Mouse (Mus musculus): ENCODE measurements around the gene H2al1m. TPM values are rescaled to one million over a fixed set of nuclear protein-coding genes. Genes with fewer than 3 reads are reported as not detected.
"Not testable (repeated sequence)": the region's sequence is repeated elsewhere in the genome, so short reads cannot be mapped to it uniquely, and the experiment has no call there.

H2al1m gene
- polyA plus RNA-seq, 1 experiment, result 0.25 TPM

DNA sequence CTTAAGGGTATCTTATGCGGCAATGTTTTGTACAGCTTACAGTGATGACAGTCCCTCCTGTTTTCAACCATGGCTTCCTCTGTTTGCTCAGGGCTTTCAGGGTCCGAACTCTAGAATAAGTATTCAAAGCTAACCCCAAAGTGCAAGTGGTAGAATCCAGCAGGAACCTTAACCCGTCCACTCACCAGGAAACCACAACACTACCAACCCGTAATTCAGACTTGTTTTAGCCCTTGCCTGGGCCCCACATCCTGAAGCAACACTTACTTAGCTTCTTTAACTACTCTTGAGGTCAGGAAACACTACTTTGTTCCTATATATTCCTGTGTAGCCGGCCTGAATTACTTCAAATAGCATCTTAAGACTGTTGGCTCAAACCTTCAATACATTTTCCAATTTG, 19.2 kb downstream of the H2al1m start:
- no peaks in the 10 kb centered on the region for H3K27me3 ChIP-seq (ENCODE audit: control insufficient read depth)
- no peaks in the 10 kb centered on the region for H3K9me3 ChIP-seq (ENCODE audit: control insufficient read depth, low read length)
- H3K4me3 ChIP-seq (replicated peaks), result peak overlapping the region; percentile 7
- peaks cover 54% of the 10 kb centered on the region for H3K36me3 ChIP-seq (ENCODE audit: control insufficient read depth)
- H3K4me1 ChIP-seq (ENCODE audit: control insufficient read depth), result peaks cover 50% of the 10 kb centered on the region
- TF ChIP-seq GATA1 (IDR thresholded peaks at IDR 0.05; ENCODE audit: low read length) (no peak), TAL1 (IDR thresholded peaks at IDR 0.05; ENCODE audit: low read length) (no peak)

DNA sequence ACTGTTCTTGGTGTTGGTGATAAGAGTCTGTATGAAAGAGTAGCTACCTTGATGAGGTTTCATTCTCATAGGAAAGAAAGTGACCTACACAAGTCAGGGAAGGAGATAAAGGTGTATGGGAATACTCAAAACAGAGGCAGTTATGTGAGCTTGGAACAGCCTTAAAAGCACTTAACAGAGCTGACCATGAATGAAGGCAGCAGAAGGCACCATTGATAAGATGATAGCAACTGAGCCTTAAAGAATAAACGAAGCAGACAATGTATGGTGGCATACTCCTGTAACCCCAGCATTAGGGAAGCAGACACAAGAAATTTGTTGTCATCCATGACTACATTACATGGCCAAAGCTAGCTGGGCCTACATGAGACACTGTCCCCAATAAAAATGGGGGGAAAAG, 19.9 kb downstream of the H2al1m start:
- Histone ChIP-seq H3K36me3 (ENCODE audit: control insufficient read depth) (peaks cover 61% of the 10 kb centered on the region), H3K27me3 (ENCODE audit: control insufficient read depth) (no peaks in the 10 kb centered on the region), H3K9me3 (ENCODE audit: control insufficient read depth, low read length) (no peaks in the 10 kb centered on the region), H3K4me1 (ENCODE audit: control insufficient read depth) (peaks cover 45% of the 10 kb centered on the region), H3K4me3 (replicated peaks) (no peak overlapping the region)
- TF ChIP-seq TAL1 (IDR thresholded peaks at IDR 0.05; ENCODE audit: low read length), result peak; percentile 37; the same call in 2 of the 3 replicates
- no peak for TF ChIP-seq GATA1 (IDR thresholded peaks at IDR 0.05; ENCODE audit: low read length)

DNA sequence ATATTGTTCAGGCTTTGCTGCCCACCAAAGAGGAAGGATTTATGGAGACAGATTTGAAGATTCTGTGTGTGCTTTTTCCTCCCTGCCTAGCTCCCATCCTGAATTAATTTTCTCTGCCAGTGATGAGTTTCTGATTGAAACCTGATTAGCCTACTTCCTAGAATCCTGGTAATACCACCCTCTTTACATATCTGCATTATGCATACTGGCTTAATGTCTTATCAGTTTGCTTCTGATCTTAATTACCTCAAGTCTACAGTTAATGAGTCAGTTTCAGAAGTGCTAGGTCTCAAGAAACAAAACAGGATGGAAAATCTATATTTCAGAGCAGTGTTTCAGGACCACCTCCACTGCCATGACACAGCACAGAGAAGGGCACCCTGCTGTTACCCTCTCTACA, 32.9 kb downstream of the H2al1m start:
- Histone ChIP-seq H3K4me1 (ENCODE audit: control insufficient read depth) (peaks cover 15% of the 10 kb centered on the region), H3K36me3 (ENCODE audit: control insufficient read depth) (peaks cover 50% of the 10 kb centered on the region)
- H3K4me3 ChIP-seq (replicated peaks); H3K9me3 ChIP-seq (ENCODE audit: control insufficient read depth, low read length); H3K27me3 ChIP-seq (ENCODE audit: control insufficient read depth): not testable (repeated sequence)

DNA sequence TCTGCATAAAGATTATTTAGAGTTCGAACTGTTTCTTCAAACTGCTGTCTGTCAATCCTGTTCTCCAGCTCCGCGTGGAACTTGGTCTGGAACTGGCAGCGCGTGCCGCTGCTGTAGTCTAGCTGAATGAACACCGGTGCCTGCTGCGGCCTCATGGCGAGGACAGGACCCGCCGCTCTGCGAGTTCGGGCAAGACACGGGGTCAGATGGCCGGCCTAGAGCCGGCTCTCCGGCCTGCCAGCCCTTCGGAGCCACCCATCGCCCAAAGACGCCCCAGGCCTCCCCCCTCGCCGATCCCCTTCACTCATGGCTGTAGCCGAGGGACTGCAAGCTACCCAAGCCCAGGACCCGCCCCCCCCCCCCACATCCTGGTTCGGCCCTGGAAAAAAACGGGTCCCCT, 44.4 kb downstream of the H2al1m start:
- H3K36me3 ChIP-seq (ENCODE audit: control insufficient read depth); H3K27me3 ChIP-seq (ENCODE audit: control insufficient read depth); H3K4me1 ChIP-seq (ENCODE audit: control insufficient read depth); H3K9me3 ChIP-seq (ENCODE audit: control insufficient read depth, low read length); H3K4me3 ChIP-seq (replicated peaks): not testable (repeated sequence)

DNA sequence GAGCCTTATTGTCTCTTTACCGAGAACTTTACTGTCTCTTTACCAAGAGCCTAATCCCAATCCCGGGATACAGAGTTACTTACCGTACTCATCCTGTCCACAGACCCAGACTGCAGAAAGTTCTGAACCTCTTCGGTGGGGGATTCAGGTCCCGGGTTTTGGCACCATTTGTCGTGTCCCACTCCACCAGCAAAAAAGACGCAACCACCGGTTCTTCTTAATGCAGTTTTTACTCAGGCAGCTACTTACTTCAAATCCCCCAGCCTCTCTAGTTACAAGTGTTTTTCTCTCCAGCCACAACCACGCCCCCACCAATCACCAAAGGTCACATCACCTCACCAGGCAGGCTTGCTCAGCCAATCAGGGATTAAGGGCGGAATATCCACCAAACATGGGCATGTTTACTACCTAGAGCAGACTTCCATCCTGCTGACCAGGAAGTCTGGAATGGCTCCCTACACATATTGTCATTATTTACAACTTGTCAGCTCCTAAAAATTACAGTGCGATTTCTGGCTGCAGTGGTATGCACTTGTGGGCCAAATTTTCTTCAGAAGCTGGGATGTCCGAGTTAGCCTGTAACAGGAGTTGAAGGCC, 48.9 kb downstream of the H2al1m start:
- H3K9me3 ChIP-seq (ENCODE audit: control insufficient read depth, low read length); H3K4me1 ChIP-seq (ENCODE audit: control insufficient read depth); H3K27me3 ChIP-seq (ENCODE audit: control insufficient read depth); H3K36me3 ChIP-seq (ENCODE audit: control insufficient read depth): not testable (repeated sequence)
- H3K4me3 ChIP-seq (replicated peaks), result peak overlapping the region; percentile 37

DNA sequence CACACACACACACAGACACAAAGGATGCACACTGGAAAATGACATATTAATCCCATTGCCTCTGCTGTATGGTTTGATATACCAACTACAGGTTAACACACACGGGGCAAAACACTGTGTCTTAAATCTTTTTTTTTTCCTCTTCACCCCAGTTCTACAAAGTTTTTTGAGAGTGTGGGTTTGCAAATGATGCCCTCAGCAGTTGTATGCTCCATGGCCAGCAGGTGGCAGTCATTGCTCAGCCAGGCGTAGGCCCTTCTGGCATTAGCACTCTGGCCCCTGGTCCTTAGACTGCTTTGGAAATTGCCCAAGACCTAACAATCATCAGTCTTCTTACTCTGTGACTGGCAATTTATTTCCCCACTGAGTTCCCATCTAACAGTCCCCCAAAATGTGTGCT, 49.5 kb downstream of the H2al1m start:
- not testable (repeated sequence) for H3K4me1 ChIP-seq (ENCODE audit: control insufficient read depth); H3K36me3 ChIP-seq (ENCODE audit: control insufficient read depth); H3K9me3 ChIP-seq (ENCODE audit: control insufficient read depth, low read length); H3K4me3 ChIP-seq (replicated peaks); H3K27me3 ChIP-seq (ENCODE audit: control insufficient read depth)

Other genes with a start within 250 kb of the H2al1m start
- not detected in 2 replicates for gene Fthl17f, start 220.7 kb upstream of the H2al1m start, polyA plus RNA-seq (2012)
- gene 4930402K13Rik, start 179.2 kb upstream of the H2al1m start, polyA plus RNA-seq (2012), result not detected in 2 replicates
- not detected in 2 replicates for gene Lancl3, start 83.9 kb upstream of the H2al1m start, polyA plus RNA-seq (2012)
- gene Gm14862, start 26.9 kb upstream of the H2al1m start, polyA plus RNA-seq (2012), result 0.08 and 0.10 TPM in 2 replicates
- 1.8 and 2.3 TPM in 2 replicates for gene Xk, start 11.0 kb upstream of the H2al1m start, polyA plus RNA-seq (2012)
- not detected in 2 replicates for gene H2al1k, start 66.9 kb downstream of the H2al1m start, polyA plus RNA-seq (2012)
- gene Cybb, start 204.0 kb downstream of the H2al1m start, polyA plus RNA-seq (2012), result not detected in 2 replicates

Data from erythroblast, embryonic 14.5 days (primary cell).